Mouse (Mus musculus): Measurements from ENCODE around the gene Map3k12.

Gene Map3k12

DNA sequence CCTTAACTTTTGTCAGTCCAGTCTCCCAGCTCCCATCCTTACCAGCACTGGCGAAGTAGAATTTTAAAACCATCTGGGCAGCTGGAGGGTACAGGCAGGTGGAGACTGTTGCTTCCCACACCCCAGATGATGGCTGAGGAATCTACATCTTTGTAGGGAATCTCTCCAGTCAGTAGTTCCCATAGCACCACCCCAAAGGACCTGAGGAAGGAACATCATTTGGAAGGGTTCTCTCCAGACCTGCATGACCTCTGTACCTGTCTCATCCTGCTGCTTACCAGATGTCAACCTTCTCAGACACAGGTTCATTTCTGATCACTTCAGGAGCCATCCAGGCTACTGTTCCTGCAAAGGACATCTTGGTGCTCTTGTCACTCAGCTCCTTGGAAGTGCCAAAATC lies 13.4 kb downstream of the Map3k12 start, which contains the start of gene Gm10337:
Gene Gm10337 (plus strand): TSS at position 276 of the 400 bp plus-strand sequence.
- DNase-seq (ENCODE audit: low spot score), result no peak

DNA sequence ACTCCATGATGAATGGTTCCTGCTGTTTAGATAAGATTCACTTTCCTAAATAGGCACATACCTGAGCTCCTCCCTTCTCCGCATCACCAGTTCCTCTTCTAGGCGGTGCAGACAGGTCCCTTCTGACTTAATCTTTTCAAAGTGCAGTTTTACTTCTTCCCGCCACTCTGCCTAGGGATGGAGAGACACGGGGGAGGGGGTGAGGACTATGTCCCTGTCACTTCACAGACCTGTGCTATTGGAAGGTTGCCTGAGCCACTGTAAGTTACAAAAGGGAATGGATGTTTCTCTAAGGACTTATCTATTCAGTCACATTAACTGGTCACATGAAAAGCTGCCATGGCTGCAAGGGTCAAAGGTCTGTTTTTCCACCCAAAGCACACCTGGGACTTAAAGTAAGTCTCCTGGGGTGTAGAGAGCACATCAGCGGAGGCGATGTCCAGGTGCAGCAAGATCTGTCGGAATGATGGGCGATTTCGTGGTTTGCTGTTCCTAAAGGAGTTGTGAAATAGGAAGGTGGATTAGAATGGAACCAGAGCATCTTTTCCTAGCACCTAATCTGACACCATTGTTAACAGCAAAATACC lies 14.5 kb downstream of the Map3k12 start:
- no peak for DNase-seq (ENCODE audit: low spot score)

DNA sequence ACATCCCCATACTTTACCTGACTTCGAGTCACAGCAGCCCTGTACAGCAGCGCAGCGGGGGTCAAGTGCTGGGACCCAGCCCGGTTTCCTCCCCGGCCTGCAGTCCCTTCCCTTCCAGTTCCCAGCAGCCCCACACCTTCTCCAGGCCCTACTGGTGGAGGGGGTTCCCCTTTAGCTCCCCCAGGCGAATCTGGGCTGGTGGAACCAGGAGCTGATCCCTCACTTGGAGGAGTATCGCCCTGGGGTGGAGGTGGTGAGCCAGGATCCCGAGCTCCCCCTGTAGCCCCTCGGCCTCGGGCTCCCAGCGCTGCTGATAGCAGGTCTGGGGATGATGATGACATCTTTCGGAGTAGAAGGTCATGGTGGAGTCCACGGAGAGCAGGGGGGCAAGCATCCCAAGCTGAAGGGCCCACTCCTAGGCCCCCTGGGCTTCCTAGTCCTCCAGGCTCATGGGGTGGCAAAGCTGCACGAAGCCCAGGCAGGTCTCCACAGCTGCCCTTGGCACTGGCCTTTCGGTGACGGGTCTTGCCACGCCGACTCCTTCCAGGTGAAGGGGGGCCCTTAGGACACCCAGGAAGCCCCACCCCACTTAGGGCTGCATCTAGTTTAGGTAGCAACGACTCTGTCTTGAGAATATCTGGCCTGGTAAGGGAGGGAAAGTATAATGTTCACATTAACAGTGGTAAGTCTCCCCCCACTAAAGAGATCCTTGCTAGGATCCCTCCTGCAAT lies 15.6 kb downstream of the Map3k12 start:
- DNase-seq (ENCODE audit: low spot score), result no peak

DNA sequence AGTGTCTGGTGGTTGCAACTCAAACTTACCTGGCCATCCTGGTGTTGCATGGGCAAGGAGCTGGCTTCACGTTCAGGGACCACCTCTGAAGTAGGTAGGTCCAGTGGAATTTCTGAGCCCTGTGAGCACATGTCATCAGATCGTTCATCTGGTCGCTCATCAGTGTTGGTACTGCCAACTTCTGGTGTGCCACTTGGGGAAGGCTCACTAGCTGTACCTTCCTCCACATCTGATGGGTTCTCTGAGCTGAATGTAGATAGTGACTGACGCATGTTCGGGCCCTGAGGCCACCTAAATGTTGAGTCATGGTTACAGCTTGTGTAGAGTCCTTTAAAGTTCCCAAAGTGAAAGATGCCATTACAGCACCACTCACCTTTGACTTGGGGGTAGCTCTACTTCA lies 16.4 kb downstream of the Map3k12 start:
- DNase-seq (ENCODE audit: low spot score), result no peak

DNA sequence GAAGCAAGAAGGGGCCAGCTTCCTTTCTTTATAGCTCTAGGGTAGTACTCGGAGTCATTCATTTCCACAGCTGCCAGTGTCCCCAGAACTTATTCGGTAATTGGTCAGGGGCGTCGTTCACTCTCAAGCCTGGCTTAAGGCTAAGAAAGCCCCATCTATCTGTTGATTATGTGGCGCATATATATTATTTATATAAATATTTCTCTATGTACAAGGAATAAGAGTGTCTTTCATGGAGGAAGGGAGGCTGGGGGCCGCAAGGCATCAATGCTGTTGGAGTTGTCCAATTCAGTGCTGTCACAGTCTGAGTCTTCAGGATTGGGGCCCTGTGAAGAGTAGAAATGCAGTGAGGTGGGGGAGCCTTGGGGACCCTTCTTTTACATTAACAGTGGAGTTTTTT lies 17.0 kb downstream of the Map3k12 start:
- no peak for DNase-seq (ENCODE audit: low spot score)

DNA sequence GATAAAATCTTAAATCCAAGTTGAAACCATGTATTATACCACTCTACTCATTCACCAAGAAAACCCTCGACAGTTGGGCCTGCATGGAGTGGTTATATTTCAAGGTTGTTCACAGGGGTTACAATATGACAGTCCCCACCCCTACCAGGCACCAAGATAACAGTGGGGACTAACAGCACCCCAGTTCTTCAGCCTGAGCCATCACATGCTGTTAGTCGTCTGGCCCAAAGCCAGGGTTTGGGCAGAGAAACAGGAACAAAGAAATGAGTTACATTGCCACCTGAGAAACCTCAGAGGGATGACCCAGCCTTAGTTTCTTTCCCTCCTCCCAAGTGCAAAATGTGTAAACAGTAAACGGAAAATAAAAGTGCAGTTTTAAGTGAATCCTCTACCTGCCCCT lies 17.5 kb downstream of the Map3k12 start:
- DNase-seq (ENCODE audit: low spot score), result no peak

DNA sequence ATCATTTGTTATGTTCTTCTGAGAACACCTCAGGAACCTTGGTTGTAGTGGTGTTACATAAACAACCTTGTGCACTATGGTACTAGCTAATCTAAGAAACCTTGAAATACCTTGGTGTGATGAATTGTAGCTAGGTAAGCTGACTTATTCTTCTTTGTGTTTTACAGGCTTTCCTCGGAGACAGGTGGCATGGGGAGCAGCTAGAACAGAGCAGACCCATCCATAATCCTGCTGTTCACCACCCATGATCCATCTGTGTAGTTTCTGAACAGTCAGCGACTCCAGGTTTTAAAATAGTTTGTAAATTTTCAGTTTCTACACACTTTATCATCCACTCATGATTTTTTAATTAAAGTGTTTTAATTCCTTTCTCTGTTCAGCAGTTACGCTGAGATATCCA lies 18.5 kb downstream of the Map3k12 start:
- DNase-seq (ENCODE audit: low spot score), result no peak

DNA sequence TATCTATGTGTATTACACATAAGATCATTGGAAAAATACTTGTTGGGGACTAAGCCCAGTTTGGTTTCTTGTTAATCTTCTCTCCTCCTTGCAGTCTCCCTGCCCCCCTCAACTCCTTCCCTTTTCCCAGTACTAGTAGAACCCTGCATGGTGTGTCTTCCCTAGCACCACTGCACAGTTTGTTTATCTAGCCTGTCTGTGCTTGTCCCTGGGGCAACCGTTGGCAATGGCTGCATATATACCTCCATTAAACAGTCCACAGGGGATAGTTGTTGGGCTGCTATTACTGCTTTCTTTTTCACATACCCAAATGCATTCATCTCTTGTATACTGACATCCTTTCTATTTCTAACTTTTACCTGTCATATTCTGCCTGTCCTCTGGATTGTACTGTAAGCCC lies 29.2 kb downstream of the Map3k12 start:
- DNase-seq (ENCODE audit: low spot score), result no peak

DNA sequence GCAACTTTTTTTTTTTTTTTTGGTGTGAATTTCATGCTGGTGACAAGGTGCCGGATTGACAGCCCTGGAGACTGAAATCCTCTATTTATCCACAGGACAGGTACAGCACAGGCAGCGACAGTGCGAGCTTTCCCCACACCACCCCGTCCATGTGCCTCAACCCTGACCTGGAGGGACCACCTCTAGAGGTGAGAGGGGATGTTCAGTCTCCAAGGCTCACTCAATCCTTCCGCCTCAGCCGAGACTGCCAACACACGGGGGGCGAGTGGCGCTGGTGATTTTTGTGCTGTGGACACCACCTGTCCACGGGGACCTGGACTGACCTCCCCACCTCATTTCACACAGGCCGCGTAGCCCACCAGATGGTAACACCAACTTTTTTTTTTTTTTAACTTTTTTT lies 31.0 kb downstream of the Map3k12 start:
- no peak for DNase-seq (ENCODE audit: low spot score)

DNA sequence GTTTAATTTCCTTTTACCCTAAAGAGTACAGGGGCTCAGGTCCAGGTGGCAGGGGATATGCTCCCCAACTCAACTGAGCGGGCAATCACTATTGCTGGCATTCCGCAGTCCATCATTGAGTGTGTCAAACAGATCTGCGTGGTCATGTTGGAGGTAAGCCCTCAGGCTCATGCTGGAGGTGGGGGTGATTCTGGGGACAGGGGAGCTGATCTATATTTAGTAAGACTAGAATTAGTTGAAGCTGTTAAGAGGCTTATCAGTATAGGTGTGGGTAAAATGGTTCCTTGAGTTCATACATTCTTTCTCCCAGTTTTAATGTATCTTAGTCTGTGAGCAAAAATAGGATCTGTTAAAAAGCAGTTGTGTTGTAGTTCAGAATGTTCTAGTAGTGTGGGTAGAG lies 33.7 kb downstream of the Map3k12 start:
- no peak for DNase-seq (ENCODE audit: low spot score)

DNA sequence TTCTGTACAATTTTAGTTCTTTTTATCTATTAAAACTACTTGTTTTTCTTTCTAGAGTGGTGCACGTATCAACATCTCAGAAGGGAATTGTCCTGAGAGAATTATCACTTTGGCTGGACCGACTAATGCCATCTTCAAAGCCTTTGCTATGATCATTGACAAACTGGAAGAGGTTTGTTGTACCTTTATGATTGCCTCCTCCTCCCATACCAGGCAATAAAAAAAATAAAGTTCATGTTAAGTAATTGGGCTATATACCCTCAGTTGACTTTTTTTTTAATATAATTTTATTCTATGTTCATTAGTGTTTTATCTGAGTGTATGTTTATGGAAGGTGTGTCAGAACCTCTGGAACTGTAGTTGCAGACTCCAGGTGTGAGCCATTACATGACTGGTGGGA lies 42.3 kb downstream of the Map3k12 start:
- no peak for DNase-seq (ENCODE audit: low spot score)

DNA sequence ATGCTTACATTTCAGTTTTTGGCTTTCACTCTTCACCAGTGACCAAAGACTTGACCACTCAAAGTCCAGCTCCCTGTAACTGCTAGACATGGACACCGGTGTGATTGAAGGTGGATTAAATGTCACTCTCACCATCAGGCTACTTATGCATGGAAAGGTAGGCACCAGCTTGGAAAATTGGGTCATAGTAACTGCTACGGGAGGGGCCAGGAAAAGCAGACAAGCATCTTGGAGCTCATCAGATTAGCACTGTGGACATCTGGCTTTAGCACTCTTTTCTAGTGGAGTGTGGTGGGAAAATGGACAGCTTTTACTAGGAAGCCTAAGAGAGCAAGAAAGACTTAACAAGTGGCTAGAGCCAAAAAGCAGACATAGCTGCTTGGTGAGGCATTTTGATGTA lies 43.6 kb downstream of the Map3k12 start:
- no peak for DNase-seq (ENCODE audit: low spot score)

DNA sequence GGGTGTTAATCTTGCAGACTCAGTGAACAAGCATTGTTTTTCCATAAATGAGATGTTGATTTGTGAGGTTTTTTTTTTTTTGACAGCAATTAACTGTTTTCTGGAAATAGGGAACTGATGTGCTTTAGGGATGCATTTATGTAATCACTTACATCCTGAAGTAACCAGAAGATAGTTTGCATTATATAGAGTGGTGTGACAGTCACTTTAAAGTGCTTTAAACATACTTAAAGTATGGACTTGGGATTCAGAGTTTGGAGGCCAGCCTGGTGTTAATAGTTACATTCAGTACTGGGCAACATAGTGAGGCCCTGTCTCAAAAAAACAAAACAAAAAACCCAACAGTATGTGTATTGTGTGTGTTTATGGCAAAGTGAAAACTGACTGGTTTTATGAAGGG lies 45.1 kb downstream of the Map3k12 start:
- DNase-seq (ENCODE audit: low spot score), result no peak

DNA sequence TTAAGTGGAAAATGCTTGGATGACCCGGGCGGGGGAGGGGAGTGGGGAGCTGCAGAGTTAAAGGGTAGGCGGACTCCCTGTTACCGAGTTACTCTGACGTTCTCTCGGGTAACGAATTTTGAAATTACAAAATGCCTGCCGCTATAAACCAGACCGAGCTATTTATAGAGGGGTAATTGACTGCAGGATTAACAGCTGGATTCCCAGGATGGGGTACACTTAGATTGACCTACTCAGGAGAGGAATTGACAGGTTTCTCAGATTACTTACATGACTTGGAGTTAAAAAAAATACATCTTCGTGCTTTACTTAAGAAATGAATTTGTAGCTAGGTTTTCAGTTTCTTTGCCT lies 45.6 kb downstream of the Map3k12 start:
- no peak for DNase-seq (ENCODE audit: low spot score)

DNA sequence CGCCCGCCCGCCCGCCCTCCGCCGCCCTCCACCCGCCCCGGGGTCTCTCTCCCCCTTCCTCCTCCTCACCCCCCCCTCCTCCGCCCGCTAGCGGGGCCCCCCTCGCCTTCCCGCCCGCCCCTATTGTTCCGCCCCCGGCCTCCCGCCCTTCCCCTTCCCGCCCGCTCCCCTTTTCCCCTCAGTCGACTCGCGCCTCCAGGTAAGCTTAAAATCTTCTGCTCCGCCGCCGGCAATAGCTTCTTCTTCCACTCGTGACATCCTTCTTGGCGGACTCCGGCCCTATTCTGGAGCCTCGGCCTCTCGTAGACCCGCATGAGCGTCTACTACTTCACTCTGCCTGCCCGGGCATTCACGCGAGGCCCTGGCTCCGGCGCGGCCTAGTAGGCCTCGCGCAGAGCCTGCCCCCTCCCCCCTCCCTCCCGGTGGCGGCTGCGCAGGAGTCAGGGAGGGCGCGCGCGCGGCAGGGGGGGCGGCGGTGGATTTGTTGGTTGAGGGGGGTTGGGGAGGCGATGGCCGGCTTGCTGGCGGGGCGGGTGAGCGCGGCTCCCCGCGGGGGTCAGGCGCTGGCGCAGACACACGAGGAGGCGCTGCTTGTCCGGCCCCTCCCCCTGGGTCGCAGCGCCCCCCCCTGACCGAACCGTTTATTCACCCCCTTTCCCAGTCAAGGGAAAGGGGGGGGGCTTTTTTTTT lies 46.1 kb downstream of the Map3k12 start:
- peak; percentile 78 for DNase-seq (ENCODE audit: low spot score)

DNA sequence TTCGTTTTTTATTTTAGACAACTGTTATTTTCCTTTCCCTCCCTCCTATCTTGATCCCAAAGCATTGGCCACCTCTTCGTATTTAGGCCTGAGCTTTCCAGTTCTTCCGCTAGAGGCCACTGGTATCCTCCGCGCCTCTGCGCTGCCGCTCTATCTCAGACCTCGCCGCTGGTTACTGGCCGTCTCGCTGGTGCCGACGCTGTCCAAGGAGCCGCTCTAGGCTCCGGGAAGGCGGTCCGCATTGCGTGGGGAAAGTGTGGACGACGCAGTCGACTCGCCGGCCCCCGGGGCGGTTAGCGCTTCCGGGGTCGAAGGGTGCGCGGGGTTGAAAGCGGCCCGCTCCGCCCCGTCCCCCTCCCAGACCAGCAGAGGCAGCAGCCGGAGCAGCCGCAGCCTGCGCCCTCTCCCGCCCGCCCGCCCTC lies 46.7 kb downstream of the Map3k12 start, which contains the start of gene Pcbp2:
Gene Pcbp2 (plus strand): TSS at position 357 of the 422 bp plus-strand sequence.
- DNase-seq (ENCODE audit: low spot score), result peak; percentile 96

DNA sequence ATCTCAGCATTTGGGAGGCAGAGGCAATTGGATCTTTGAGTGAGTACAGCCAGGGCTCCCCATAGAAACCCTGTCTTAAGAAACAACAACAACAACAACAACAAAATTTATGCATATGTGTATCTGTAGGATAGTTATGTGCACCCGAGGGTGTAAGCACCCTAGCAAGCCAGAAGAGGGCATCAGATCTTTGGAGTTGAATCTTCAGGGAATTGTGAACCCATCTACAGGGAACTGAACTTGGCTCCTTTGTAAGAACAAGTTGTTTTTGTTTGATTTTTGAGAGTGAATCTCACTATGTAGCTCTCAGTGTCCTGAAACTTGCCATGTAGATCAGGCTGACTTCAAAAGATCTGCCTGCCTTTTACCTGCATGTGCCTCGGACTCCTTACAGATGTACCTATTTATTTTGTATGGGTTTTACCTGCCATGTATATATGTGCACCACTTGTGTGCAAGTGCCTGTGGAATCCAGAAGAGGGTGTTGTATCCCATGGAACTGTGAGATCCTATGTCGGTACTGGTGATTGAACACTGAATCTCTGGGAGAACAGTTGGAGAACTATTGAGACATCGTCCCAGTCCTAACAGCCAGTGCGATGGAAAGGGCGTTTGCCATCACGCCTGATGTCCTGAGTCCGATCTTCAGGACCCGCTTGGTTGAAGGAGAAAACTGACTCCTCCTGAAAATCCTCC lies 48.0 kb downstream of the Map3k12 start:
- DNase-seq (ENCODE audit: low spot score), result no peak

DNA sequence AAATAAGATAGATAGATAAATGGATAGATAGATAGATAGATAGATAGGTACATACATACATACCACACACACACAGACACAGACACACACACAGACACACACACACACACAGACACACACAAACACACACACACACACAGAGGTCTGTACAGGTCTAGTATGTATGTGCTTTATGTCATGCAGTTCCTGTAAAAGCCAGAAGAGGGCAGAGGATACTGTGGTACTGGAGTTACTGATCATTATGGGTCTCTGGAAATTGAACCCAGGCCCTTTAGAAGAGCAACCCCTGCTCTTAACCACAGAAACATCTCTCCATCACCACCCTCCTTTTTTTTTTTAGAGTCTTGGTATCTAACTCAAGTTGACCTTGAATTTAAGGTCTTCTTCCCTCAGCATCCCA lies 53.2 kb downstream of the Map3k12 start:
- no peak for DNase-seq (ENCODE audit: low spot score)

DNA sequence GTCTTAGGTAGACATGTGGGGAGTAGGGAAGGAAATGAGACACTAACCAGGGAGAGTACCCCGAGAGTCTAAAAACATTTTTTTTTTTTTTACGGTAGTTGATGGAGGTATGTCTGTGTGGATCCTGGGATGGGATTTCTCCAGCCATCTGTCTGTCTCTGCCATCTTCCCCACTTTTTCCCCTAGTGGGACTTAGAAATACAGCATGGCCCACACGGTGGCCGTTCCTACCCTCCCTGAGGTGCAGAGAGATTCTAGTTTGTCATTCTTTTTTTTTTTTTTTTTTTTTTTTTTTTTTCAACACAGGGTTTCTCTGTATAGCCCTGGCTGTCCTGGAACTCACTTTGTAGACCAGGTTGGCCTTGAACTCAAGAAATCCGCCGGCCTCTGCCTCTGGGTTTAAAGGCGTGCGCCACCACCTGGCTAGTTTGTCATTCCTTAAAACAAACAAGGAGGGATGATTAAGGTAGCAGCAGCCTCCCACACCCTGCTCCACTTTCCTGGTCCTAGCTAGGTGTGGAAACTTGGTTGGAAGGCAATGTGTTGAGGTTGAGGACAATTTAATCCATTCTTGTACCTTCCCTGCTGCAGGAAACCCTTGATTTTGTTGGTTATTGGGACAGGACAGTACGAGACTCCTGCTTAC lies 55.3 kb downstream of the Map3k12 start:
- no peak for DNase-seq (ENCODE audit: low spot score)

DNA sequence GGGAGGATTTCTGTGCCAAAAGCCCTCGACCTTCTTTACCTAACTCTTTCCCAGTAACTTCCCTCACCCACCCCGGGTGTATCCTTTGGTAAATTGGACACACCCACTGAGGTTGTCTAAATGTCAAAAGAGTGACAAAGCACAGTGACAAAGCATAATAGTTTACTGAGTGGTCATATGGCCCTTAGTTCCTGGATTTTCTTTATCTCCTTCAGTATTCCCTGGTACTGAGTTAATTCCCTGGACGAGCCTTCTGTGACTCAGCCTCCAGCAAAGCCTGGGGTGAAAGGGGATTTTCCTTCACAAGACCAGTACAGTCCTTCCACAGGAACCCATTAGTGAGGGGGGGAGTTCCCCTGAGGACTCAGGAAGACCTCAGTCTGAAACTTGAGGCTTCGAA lies 55.9 kb downstream of the Map3k12 start:
- DNase-seq (ENCODE audit: low spot score), result no peak

DNA sequence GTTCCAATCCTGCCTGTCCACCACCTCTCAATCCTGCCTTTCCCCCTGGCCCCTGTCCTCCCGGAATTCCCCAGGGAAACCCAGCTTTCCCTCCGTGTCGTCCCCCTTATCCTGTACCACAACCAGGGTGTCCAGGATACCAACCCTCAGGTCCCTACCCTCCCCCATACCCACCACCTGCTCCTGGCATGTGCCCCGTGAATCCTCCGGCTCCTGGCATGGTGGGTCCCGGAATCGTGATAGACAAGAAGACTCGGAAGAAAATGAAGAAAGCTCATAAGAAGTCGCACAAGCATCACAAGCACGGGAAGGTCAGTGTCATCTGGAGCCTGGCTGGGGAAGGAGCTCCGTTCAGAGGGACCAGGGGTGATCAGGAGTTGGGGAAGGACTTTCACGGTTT lies 56.5 kb downstream of the Map3k12 start:
- no peak for DNase-seq (ENCODE audit: low spot score)

DNA sequence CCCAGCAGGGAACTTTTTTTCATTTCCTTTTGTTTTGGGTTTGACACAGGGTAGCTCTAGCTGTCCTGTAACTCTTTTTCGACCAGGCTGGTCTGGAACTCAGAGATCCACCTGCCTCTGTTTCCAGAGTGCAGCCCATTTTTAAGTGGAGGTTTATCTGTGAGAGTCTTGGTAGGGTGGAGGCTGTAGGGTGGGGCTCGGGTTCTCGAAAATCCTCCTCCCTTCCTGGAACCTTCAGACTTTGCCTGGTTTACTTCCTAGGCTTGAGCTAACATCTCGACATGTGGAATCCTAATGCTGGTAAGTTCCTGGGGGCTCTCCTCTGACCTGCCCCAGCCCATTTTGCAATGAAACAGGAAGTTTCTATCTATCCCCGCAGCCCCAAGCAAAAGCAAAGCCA lies 57.0 kb downstream of the Map3k12 start:
- no peak for DNase-seq (ENCODE audit: low spot score)

Data from urinary bladder, postnatal 14 days (tissue).